Mouse (Mus musculus) embryonic fibroblast, embryonic 13.5 days (primary cell): ENCODE data around the gene Asap2. TPM values are rescaled to one million over a fixed set of nuclear protein-coding genes. Genes with fewer than 3 reads are reported as not detected.
A peak's percentile ranks its signal among the peaks of the same experiment; 100 is the strongest.

Experiments used
- H3K27ac ChIP-seq: 2 replicates; pipeline ENCODE4 v1.5.1; 2012; ENCODE audit warnings: low read length, control low read depth, inconsistent platforms; ENCODE audit not compliant: insufficient read depth
- H3K4me1 ChIP-seq: 2 replicates; pipeline ENCODE4 v1.6.1; 2011; ENCODE audit warnings: low read length; ENCODE audit not compliant: control insufficient read depth, insufficient read depth
- H3K4me3 ChIP-seq: 2 replicates; pipeline ENCODE4 v1.5.1; 2011; ENCODE audit warnings: mild to moderate bottlenecking, control low read depth, low read length; ENCODE audit not compliant: insufficient read depth
- CTCF ChIP-seq: IDR thresholded peaks from 2 replicates; pipeline ENCODE4 v1.5.1; 2011; ENCODE audit warnings: mild to moderate bottlenecking, control low read depth, low read length, moderate library complexity, borderline replicate concordance; ENCODE audit not compliant: insufficient read depth
- POLR2A ChIP-seq: IDR thresholded peaks from 2 replicates; pipeline ENCODE4 v1.6.1; 2011; ENCODE audit warnings: low read depth, mild to moderate bottlenecking, control low read depth, low read length, moderate library complexity
- polyA plus RNA-seq: library from polyadenylated mRNA; stranded (reverse); fragments of >200 nt; gene quantifications from 2 replicates; pipeline ENCODE4 v1.2.4, GENCODE M21; 2011; ENCODE audit warnings: low read depth; ENCODE audit not compliant: missing spikeins, insufficient read length

Asap2 gene
- polyA plus RNA-seq, 1 experiment, result 7.9 TPM

DNA sequence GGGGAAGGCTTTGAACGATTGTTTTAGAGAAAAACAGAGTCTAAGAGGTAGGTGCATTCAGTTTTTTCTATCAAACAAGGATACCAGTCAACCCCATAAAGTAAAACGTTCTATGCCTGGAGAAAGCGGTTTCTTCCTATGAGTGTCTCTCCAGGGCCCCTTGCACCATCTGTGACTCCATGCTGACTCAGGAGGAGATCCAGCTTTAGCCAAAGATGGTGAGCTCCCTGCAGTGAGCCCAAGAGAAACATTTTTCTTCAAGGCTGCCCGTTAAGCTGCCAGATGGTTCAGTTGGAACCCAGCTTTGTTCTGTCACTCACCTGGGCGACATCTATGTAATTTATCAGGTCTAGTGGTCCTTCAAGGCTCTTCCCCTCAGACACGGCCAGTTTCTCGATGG, 284.2 kb downstream of the Asap2 start:
- Histone ChIP-seq H3K4me1 (no peaks in the 10 kb centered on the region), H3K27ac (no peak overlapping the region), H3K4me3 (no peak overlapping the region)
- no peak for TF ChIP-seq CTCF
- TF ChIP-seq POLR2A, result no peak

DNA sequence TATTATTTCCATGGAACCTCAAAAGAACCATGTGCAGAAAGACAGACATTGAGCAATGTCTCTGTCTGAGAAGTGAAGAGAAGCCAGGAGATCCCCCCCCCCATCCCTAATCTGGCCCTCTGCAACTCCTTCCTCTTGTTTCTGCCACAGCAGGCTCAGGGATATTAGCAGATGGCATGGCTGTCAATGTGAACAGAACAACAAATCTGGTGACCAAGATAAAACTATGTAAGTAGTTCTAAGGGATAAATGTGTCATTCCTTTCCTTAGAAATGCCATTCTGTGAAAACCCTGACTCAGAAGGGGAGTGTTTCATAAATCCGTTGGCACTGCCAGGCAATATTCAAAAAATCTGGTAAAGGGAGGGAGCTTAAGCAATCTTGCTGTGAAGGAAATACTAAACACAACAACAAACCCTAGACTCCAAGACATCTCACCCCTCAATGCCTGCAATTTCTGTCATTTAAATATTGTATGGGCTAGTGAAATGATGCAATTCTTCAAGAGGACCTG, 287.1 kb downstream of the Asap2 start:
- TF ChIP-seq CTCF (no peak), POLR2A (no peak)
- Histone ChIP-seq H3K4me1 (no peaks in the 10 kb centered on the region), H3K27ac (no peak overlapping the region), H3K4me3 (no peak overlapping the region)

DNA sequence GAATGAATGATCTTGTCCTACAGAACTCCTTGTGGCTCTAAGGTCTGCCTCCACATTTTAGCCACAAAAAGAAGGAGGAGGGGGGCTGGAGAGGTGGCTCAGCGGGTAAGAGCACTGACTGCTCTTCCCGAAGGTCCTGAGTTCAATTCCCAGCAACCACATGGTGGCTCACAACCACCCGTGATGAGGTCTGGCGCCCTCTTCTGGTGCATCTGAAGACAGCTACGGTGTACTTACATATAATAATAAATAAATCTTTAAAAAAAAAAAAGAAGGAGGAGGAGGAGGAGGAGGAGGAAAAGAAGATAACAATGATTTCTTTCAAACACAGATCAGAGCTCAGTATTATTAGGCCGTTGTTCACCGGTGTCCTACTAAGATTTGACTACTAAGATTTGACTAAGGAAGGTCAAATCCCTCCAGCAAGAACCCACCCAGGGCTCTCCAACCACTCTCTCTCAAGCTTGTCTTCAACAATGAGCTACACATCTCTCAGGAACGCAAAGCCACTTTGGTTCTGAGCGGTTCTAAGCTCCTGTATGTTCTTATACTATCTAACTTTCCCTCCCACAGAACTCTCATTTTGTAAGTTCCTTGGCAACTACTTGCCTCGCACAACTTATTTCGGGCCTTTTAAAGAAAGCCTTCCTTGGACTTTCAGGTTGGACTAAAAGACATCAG, 294.6 kb downstream of the Asap2 start, which contains the start of gene Cpsf3:
Gene Cpsf3, plus strand, starts transcription at position 631 of the 681 bp plus-strand sequence.
- peak within 1 kb of the TSS; percentile 94 for H3K4me3 ChIP-seq

DNA sequence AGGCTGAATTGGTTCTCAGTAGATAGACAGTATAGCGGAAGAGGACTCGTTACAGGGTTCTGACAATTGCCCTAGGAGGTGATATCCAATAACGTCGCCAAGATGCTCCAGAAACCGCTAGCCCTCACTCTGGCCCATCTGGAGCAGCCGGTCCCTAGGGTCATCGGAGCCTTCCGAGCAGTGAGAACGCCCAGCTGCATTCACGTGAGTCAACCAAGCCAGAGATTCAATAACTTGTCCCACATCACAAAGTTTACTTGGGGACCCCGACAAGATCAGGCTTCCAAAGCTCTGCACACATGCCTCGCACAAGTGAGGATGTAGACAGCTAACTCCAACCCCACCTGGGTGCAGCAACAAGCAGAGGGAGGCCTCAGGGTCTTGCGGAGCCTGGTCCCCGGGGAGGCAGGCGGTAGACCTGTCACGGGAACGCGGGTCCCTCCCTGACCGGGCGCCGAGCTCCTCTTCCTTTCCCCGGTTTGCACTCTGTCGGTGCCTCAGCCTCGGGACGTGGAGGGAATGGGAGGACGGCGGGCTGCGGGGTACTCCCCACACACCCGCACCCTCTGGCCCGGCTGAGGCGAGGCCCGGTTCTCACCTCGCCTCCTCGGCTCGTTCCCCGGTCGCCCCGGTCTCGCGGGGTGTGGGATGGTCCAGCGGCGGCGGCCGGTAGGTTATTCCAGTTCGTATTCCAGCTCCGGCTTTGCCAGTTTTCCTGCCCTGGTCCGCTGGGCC, 295.4 kb downstream of the Asap2 start:
- peak overlapping the region; percentile 91 for H3K4me3 ChIP-seq
- H3K4me1 ChIP-seq, result peaks cover 3% of the 10 kb centered on the region
- H3K27ac ChIP-seq, result peak overlapping the region; percentile 58
- TF ChIP-seq CTCF (no peak), POLR2A (peak; percentile 40; the same call in 1 of the 2 replicates)

More for the DNA sequence above, 294.6 kb downstream of the Asap2 start, which contains the start of gene Cpsf3:
- peak within 1 kb of the TSS; percentile 58 for H3K27ac ChIP-seq
- H3K4me1 ChIP-seq, result peaks cover 3% of the 10 kb centered on the region
- no peak for TF ChIP-seq POLR2A
- TF ChIP-seq CTCF, result 0 out of 2 replicates have a peak, but pooled peaks have one; percentile 3

DNA sequence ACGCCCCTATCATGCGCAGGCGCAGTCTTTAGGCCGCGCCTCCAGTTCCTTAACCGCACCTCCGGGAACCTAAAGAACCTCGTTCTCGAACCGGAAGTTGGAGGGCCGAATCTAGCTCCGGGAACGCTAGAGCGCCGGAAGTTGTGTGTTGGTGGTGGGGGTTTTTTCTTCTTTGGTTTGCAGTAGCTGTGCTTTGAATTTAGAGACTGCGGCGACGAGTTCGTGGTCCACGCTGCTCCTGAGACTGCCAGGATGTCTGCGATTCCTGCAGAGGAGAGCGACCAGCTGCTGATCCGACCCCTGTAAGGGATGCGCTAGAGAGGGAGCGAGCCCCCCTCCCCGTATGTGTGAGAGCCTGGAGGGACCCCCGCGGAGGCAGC, 296.0 kb downstream of the Asap2 start, which contains the start of gene Itgb1bp1:
Gene Itgb1bp1, minus strand, starts transcription at position 42 of the 380 bp plus-strand sequence.
- Histone ChIP-seq H3K4me3 (peak within 1 kb of the TSS; percentile 94), H3K4me1 (peaks cover 3% of the 10 kb centered on the region), H3K27ac (peak within 1 kb of the TSS; percentile 72)
- no peak for TF ChIP-seq CTCF
- peak; percentile 67 for TF ChIP-seq POLR2A

DNA sequence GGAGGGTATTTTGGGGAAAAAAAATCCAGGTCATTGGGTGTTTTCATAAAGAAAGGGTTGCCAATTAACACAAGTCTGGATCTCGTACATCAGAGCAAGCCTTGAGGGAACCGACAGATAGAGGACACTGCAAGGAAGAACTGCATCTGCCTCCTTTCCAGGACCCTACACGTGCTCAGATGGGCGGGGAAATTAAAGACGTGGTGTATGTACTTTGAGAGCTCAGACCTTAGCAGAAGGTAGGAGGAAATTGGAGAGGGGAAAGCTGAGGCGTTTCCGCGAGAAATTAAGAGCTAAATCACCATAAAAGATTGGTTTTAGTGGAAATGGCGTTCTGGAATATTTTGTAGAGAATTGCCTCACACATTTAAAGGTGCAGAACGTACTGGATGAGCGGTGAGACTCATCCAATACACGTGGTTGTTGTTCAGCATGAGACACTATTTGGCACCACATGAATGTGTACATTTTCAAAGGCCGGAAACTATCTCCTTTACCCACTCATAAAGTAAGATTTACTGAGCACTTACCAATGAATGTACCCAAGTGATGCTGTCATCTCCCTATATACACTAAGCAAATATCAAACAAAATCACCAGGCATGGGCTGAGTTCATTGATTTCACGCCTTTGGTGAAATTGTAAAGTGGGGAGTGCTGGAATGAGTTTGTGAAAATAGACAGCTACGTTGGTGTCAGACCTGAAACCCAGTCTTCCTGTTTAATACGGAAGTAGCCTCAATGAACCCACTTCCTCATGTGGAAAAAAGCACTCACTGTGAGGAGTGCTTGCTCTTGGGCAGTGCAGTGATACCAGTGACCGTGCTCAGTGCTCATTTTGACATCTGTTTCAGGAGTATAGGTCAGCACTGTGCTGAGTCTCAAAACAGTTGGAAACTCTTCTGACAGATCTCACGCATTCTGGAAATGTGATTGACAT, 296.7 kb downstream of the Asap2 start:
- Histone ChIP-seq H3K27ac (peak overlapping the region; percentile 72), H3K4me1 (peaks cover 3% of the 10 kb centered on the region), H3K4me3 (peak overlapping the region; percentile 94)
- TF ChIP-seq CTCF (no peak), POLR2A (no peak)

DNA sequence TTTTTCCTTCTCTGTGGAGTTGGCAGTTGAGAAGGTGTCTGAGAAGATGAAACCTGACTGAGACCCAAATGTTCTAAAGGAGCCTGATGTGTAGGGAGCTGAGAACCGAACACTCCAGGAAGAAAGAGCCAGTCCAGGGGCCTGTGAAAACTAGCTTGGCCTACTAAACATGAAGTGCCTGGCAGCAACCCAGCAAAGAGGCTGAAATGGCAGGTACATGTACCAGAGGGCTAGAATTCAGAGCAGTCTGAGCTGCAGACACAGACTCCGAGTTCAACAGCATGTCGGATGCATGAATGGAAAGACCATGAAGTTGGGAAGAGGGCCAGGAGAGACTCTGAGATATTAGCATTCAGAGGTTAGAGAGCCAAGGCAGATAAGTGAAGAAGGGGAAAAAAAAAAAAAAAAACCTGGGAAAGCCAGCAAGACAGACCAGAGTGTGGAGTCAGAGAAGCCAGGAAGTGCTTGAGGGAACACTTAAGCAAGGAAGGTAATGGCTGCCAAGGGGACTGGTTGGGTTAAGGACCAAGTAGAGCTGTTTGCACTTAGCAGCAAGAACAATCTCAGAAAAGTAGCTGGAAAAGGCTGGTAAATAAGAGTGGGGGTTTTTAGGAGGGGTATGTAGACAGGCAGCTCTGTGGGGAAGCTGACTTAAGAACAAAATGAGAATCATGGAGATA, 298.6 kb downstream of the Asap2 start:
- TF ChIP-seq POLR2A (no peak), CTCF (no peak)
- Histone ChIP-seq H3K4me1 (peaks cover 3% of the 10 kb centered on the region), H3K4me3 (no peak overlapping the region), H3K27ac (no peak overlapping the region)

DNA sequence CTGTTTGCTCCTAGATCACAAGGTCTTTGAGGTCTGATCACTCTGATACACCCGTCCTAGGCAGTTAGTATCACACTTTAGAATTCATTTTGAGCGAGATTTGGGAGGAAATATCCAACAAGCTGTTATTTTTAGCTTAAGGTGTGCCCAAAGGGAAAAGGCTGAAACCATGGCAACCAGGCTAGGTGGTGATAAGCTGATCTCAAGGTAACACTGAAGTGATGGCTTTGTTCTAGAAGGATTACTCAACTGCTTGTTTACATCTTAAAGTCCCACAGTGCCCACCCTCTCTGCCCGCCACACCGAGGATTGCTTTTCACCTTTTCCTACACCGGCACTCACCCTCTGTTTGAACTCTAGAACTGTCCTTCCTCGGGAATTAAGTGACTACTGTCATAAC, 299.4 kb downstream of the Asap2 start:
- H3K27ac ChIP-seq, result no peak overlapping the region
- H3K4me1 ChIP-seq, result peaks cover 3% of the 10 kb centered on the region
- H3K4me3 ChIP-seq, result no peak overlapping the region
- TF ChIP-seq CTCF, result no peak
- TF ChIP-seq POLR2A, result no peak
